Mouse (Mus musculus) liver, embryonic 15.5 days (tissue): ENCODE measurements around the gene Gtf2ird1. TPM values are rescaled to one million over a fixed set of nuclear protein-coding genes. Genes with fewer than 3 reads are reported as not detected.

Experiments
- ATAC-seq: fragments of 200-750 bp; cut with Nextera tagmentation; 2 replicates; pipeline ENCODE4 v1.8.0; 2017; ENCODE audit warnings: moderate number of reproducible peaks, mild to moderate bottlenecking, moderate library complexity; ENCODE audit not compliant: insufficient read depth
- H3K27ac ChIP-seq: fragments of 300-500 bp; sonication (generic); replicated peaks from 2 replicates; pipeline ENCODE4 v1.5.1; 2015; ENCODE audit warnings: mild to moderate bottlenecking, inconsistent platforms
- H3K27me3 ChIP-seq: fragments of 300-500 bp; sonication (generic); 2 replicates; pipeline ENCODE4 v1.6.1; 2015; ENCODE audit warnings: mild to moderate bottlenecking, inconsistent platforms
- H3K36me3 ChIP-seq: fragments of 300-500 bp; sonication (generic); replicated peaks from 2 replicates; pipeline ENCODE4 v1.6.1; 2015; ENCODE audit warnings: moderate library complexity, mild to moderate bottlenecking, inconsistent platforms
- H3K4me1 ChIP-seq: fragments of 300-500 bp; sonication (generic); replicated peaks from 2 replicates; pipeline ENCODE4 v1.6.1; 2015; ENCODE audit warnings: inconsistent platforms
- H3K4me2 ChIP-seq: fragments of 300-500 bp; sonication (generic); 2 replicates; pipeline ENCODE4 v1.6.1; 2015; ENCODE audit warnings: moderate library complexity, mild to moderate bottlenecking, inconsistent platforms
- H3K4me3 ChIP-seq: fragments of 300-500 bp; sonication (generic); replicated peaks from 2 replicates; pipeline ENCODE4 v1.5.1; 2015; ENCODE audit warnings: mild to moderate bottlenecking, inconsistent platforms
- H3K9ac ChIP-seq: fragments of 300-500 bp; sonication (generic); 2 replicates; pipeline ENCODE4 v1.6.1; 2015; ENCODE audit warnings: moderate library complexity, mild to moderate bottlenecking, inconsistent platforms
- H3K9me3 ChIP-seq: fragments of 300-500 bp; sonication (generic); replicated peaks from 2 replicates; pipeline ENCODE4 v1.6.1; 2016; ENCODE audit warnings: inconsistent platforms
- WGBS: fragments of 180-500 bp; shearing (Covaris S2); methylation state at CpG from one replicate; pipeline ENCODE4 v1.1.7; 2015; ENCODE audit warnings: mixed read lengths; ENCODE audit not compliant: insufficient replicate concordance; 5-methylcytosine and 5-hydroxymethylcytosine counted together
- polyA plus RNA-seq: library from polyadenylated mRNA; unstranded; fragments of >200 nt; fragmentation: Nextera tagmentation; extraction: Ambion mirVana; gene quantifications from 2 replicates; pipeline ENCODE4 v1.2.1, GENCODE M21; 2015

Gene Gtf2ird1
- polyA plus RNA-seq, 1 experiment from 2014 or later: 10.2 TPM

DNA sequence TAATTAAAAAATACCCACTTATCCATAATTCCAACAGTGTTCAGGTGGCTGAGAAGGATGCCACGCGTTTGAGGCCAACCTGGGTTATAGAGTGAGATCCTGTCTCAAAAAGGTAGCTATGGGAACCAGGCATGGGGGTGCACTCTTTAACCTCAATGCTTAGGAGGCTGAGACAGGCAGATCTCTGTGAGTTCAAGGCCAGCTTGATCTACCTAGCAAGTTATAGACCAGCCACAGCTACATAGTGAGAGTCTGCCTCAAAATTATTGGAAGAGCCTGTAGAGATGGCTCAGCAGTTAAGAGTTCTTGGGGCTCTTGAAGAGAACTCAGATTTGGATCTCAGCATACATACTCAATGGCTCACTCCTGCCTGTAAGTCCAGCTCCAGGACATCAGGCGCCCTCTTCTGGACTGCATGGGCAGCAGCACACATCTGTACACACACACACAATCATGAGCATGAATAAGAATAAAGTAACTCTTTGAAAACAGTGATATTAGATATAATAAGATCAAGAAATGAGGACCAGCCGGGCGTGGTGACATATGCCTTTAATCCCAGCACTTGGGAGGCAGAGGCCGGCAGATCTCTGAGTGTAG lies 18.6 kb upstream of the Gtf2ird1 start:
- no peaks in the 10 kb centered on the region for H3K9me3 ChIP-seq
- ATAC-seq: no peak

GRCm38 (mm10) chr5:134473902-134474301 lies 17.4 kb upstream of the Gtf2ird1 start:
- WGBS: 53% methylated on average over 2 of the region's 2 CpGs
- H3K4me1 ChIP-seq: peaks cover 14% of the 10 kb centered on the region
- no peak overlapping the region for H3K27ac ChIP-seq
- H3K4me3 ChIP-seq: no peak overlapping the region
- no peak overlapping the region for H3K9ac ChIP-seq
- H3K27me3 ChIP-seq: no peaks in the 10 kb centered on the region
- H3K9me3 ChIP-seq: no peaks in the 10 kb centered on the region
- no peak overlapping the region for H3K4me2 ChIP-seq
- no peak for ATAC-seq
- H3K36me3 ChIP-seq: no peaks in the 10 kb centered on the region

More for the DNA sequence above, 18.6 kb upstream of the Gtf2ird1 start:
- Histone ChIP-seq H3K4me2 (no peak overlapping the region), H3K9ac (no peak overlapping the region), H3K36me3 (no peaks in the 10 kb centered on the region), H3K4me1 (peaks cover 2% of the 10 kb centered on the region; the same call in 1 of the 2 replicates), H3K27me3 (no peaks in the 10 kb centered on the region), H3K27ac (no peak overlapping the region), H3K4me3 (no peak overlapping the region)
- 72% methylated on average over 6 of the region's 6 CpGs for WGBS

DNA sequence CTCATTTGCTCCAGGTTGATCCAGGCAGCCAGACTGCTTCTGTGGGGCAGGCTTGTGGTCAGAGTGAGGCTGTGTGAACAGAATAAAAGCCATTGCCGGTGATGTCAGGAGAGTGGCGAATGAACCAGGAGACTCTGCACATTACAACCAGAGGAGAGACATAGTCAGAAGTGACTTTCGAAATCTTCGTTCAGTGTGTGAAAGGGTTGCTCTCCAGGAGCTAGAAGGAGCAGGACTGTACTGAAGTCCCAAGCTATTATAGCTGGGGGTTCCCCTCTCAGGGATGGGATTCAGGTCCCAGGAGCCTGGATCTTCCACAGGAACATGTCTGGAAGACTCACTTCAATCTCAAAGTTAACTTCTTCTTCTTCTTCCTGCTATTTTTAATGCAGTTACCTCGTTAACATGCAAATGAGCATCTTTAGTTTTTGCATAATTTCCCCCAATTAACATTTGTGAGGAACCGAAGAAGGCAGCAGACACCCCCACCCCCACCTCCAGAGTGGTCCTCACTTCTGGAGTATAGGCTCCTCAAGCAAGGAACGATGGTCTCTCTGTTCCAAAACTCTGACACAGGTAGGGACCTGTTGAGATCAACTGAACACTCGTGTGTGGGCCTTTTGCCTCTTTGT lies 14.1 kb upstream of the Gtf2ird1 start:
- no peak overlapping the region for H3K9ac ChIP-seq
- no peak overlapping the region for H3K4me2 ChIP-seq
- no peak overlapping the region for H3K27ac ChIP-seq
- H3K4me3 ChIP-seq: no peak overlapping the region
- H3K36me3 ChIP-seq: no peaks in the 10 kb centered on the region
- H3K9me3 ChIP-seq: no peaks in the 10 kb centered on the region
- 67% methylated on average over 8 of the region's 8 CpGs for WGBS
- H3K4me1 ChIP-seq: peaks cover 44% of the 10 kb centered on the region
- no peaks in the 10 kb centered on the region for H3K27me3 ChIP-seq
- ATAC-seq: no peak

GRCm38 (mm10) chr5:134469559-134470150 lies 13.1 kb upstream of the Gtf2ird1 start:
- no peak overlapping the region for H3K4me2 ChIP-seq
- H3K27ac ChIP-seq: peak overlapping the region; percentile 70
- no peaks in the 10 kb centered on the region for H3K9me3 ChIP-seq
- H3K4me1 ChIP-seq: peaks cover 51% of the 10 kb centered on the region
- H3K9ac ChIP-seq: no peak overlapping the region
- ATAC-seq: 0 out of 2 replicates have a peak, but pooled peaks have one; percentile 20
- no peaks in the 10 kb centered on the region for H3K27me3 ChIP-seq
- H3K4me3 ChIP-seq: no peak overlapping the region
- H3K36me3 ChIP-seq: no peaks in the 10 kb centered on the region
- WGBS: 64% methylated on average over 7 of the region's 7 CpGs

DNA sequence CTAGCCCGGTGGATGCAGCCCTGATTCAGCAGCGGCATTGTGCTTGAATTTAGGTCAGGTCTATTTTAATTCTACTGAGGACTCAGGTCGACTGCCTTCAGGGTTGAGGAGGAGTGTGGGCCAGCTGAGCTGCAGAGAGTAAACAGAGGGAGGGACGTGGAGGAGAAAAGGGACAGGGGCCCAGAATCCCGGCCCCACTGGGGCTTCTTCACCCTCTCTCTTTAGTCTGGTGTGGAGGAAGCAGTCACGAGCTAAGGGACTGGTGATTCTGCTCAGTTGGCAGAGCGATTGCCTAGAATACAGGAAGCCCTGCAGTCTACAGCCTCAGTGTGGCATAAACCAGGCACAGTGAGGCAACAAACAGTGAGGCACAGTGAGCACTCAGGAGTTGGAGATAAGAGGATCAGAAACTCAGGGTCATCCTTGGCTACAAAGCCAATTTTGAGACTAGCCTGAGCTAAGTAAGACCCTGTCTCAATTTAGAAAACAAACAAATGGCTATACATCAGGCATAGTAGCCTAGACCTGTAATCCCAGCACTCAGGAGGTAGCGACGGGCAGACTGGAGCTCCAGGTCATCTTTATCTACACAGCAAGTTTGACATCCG lies 11.7 kb upstream of the Gtf2ird1 start:
- H3K27me3 ChIP-seq: no peaks in the 10 kb centered on the region
- no peak overlapping the region for H3K4me3 ChIP-seq
- ATAC-seq: no peak
- no peaks in the 10 kb centered on the region for H3K9me3 ChIP-seq
- peaks cover 61% of the 10 kb centered on the region for H3K4me1 ChIP-seq
- no peaks in the 10 kb centered on the region for H3K36me3 ChIP-seq
- H3K27ac ChIP-seq: peak overlapping the region; percentile 70
- H3K4me2 ChIP-seq: no peak overlapping the region
- 51% methylated on average over 10 of the region's 10 CpGs for WGBS
- no peak overlapping the region for H3K9ac ChIP-seq

- H3K4me1 ChIP-seq: peaks cover 67% of the 10 kb centered on the region
- H3K27ac ChIP-seq: peak overlapping the region; percentile 73
- H3K4me2 ChIP-seq: peak overlapping the region; percentile 46
Measured at GRCm38 (mm10) chr5:134467030-134467549, 10.6 kb upstream of the Gtf2ird1 start.

DNA sequence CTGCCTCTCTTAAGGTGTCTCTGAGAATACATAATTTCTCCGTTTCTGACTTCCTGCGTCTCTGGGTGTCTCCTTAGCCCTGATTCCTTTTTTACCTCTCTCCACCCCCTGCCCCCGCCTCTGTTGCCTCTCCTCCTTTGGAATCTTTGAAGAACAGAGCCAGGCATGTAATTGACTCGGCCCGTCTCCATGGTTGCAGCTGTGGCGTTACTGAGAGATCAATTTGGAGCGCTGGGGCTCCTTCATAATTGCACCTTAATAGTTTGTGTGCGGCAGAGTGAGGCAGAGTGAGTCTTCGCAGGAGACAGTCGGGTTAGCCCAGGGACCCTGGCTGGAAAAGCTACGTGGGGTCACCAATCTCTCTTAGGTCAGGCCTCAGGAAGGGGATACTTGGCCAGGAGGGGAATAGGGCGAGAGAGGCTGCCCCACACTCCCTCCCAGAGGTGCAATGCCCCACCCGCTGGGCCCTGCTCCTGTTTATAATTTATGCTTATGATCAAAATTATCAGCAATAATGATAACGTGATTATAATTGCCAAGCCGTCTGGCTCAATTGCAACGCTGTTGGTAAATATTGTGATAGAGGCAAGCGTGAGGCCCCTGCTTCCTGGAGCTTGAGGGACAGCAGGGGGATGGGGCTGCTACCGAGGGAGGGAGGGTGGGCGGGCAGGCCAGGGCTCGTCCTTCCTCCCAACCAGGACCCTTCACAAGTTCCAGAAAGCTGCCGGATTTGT lies 9.9 kb upstream of the Gtf2ird1 start:
- no peak overlapping the region for H3K4me3 ChIP-seq
- H3K9me3 ChIP-seq: no peaks in the 10 kb centered on the region
- no peaks in the 10 kb centered on the region for H3K36me3 ChIP-seq
- H3K9ac ChIP-seq: peak overlapping the region; percentile 27; the same call in 1 of the 2 replicates
- peaks cover 67% of the 10 kb centered on the region for H3K4me1 ChIP-seq
- H3K4me2 ChIP-seq: peak overlapping the region; percentile 46
- peak; percentile 10 for ATAC-seq
- H3K27ac ChIP-seq: peak overlapping the region; percentile 73
- 45% methylated on average over 21 of the region's 21 CpGs for WGBS
- no peaks in the 10 kb centered on the region for H3K27me3 ChIP-seq

More at GRCm38 (mm10) chr5:134467030-134467549, 10.6 kb upstream of the Gtf2ird1 start:
- ATAC-seq: peak; percentile 86
- 43% methylated on average over 8 of the region's 8 CpGs for WGBS
- no peaks in the 10 kb centered on the region for H3K36me3 ChIP-seq
- no peak overlapping the region for H3K4me3 ChIP-seq
- H3K9ac ChIP-seq: peak overlapping the region; percentile 27; the same call in 1 of the 2 replicates
- no peaks in the 10 kb centered on the region for H3K27me3 ChIP-seq
- H3K9me3 ChIP-seq: no peaks in the 10 kb centered on the region

- H3K9ac ChIP-seq: no peak overlapping the region
- no peaks in the 10 kb centered on the region for H3K27me3 ChIP-seq
- no peak overlapping the region for H3K27ac ChIP-seq
- 0 out of 2 replicates have a peak, but pooled peaks have one; percentile 14 for ATAC-seq
- no peaks in the 10 kb centered on the region for H3K36me3 ChIP-seq
- peaks cover 65% of the 10 kb centered on the region for H3K4me1 ChIP-seq
- H3K4me2 ChIP-seq: no peak overlapping the region; the same call in 1 of the 2 replicates
- no peaks in the 10 kb centered on the region for H3K9me3 ChIP-seq
- H3K4me3 ChIP-seq: no peak overlapping the region
- WGBS: 53% methylated on average over 1 of the region's 1 CpGs
Measured at GRCm38 (mm10) chr5:134465197-134465596, 8.7 kb upstream of the Gtf2ird1 start.

- H3K4me2 ChIP-seq: no peak overlapping the region
- peak; percentile 58 for ATAC-seq
- 59% methylated on average over 5 of the region's 5 CpGs for WGBS
- H3K36me3 ChIP-seq: no peaks in the 10 kb centered on the region
- no peaks in the 10 kb centered on the region for H3K27me3 ChIP-seq
- no peak overlapping the region for H3K4me3 ChIP-seq
- peaks cover 56% of the 10 kb centered on the region for H3K4me1 ChIP-seq
- H3K27ac ChIP-seq: peak overlapping the region; percentile 59; the same call in 1 of the 2 replicates
- H3K9me3 ChIP-seq: no peaks in the 10 kb centered on the region
- H3K9ac ChIP-seq: no peak overlapping the region
Measured at GRCm38 (mm10) chr5:134464225-134464624, 7.7 kb upstream of the Gtf2ird1 start.

DNA sequence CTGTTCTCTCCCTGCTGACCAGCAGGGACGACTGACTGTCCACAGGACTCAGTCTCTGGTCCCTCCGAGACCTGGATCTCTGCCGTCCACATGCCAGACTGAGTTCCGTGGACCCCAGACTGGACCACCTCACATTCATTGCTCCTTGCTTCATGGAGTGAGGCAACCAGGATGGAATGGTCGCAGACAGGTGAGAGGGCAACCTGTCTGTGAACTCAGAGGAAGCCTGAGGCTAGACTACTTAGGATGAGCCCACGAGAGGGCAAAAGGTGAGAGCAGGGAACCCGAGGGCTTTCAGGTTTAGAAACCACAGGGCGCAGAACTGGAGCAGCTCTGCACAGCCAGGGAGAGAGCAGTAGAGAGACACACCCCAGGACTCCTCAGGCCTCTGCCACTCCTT lies 6.2 kb upstream of the Gtf2ird1 start:
- Histone ChIP-seq H3K4me2 (no peak overlapping the region), H3K36me3 (no peaks in the 10 kb centered on the region), H3K4me3 (no peak overlapping the region), H3K27ac (no peak overlapping the region), H3K27me3 (no peaks in the 10 kb centered on the region), H3K4me1 (peaks cover 41% of the 10 kb centered on the region), H3K9ac (no peak overlapping the region), H3K9me3 (no peaks in the 10 kb centered on the region)
- no peak for ATAC-seq
- 74% methylated on average over 8 of the region's 8 CpGs for WGBS
